Mouse (Mus musculus) Patski (cell line): ENCODE measurements around the gene Gps1. TPM values are rescaled to one million over a fixed set of nuclear protein-coding genes. Genes with fewer than 3 reads are reported as not detected.
"Not testable (repeated sequence)": the region's sequence is repeated elsewhere in the genome, so short reads cannot be mapped to it uniquely, and the experiment has no call there.

Experiments
- ATAC-seq: fragments of 100-300 bp; one replicate; pipeline ENCODE4 v1.8.0; 2021
- CTCF ChIA-PET: fragments of 350-600 bp; sonication (Branson Sonifier 250); formaldehyde crosslinking; loops from one replicate; lab custom pipeline; 2022; ENCODE audit warnings: inconsistent platforms; lab: Charles Lee
- POLR2A ChIA-PET: fragments of 350-600 bp; sonication (Branson Sonifier 250); formaldehyde crosslinking; loops from one replicate; lab custom pipeline; 2022; ENCODE audit warnings: antibody characterized with exemption, inconsistent platforms; lab: Charles Lee
- DNase-seq: peaks from one replicate; pipeline ENCODE4 v3.0.0-alpha.2; 2011; ENCODE audit warnings: low read depth, low spot score
- H3K27me3 ChIP-seq: fragments of 371-371 bp; one replicate; pipeline ENCODE4 v1.5.1; 2021
- CTCF ChIP-seq: fragments of 100-300 bp; IDR thresholded peaks from one replicate; pipeline ENCODE4 v1.5.1; 2021
- in situ Hi-C: fragments of 300-500 bp; cut with MboI; formaldehyde crosslinking; loops from 3 replicates; pipeline ENCODE4 v1.11.1; 2018; ENCODE audit warnings: low pct_unique_long_range_greater_than_20kb, mixed read lengths
- polyA plus RNA-seq: library from polyadenylated mRNA; unstranded; gene quantifications from one replicate; pipeline ENCODE4 v1.2.3, GENCODE M21; 2021

The Gps1 gene
- polyA plus RNA-seq: 138 TPM

DNA sequence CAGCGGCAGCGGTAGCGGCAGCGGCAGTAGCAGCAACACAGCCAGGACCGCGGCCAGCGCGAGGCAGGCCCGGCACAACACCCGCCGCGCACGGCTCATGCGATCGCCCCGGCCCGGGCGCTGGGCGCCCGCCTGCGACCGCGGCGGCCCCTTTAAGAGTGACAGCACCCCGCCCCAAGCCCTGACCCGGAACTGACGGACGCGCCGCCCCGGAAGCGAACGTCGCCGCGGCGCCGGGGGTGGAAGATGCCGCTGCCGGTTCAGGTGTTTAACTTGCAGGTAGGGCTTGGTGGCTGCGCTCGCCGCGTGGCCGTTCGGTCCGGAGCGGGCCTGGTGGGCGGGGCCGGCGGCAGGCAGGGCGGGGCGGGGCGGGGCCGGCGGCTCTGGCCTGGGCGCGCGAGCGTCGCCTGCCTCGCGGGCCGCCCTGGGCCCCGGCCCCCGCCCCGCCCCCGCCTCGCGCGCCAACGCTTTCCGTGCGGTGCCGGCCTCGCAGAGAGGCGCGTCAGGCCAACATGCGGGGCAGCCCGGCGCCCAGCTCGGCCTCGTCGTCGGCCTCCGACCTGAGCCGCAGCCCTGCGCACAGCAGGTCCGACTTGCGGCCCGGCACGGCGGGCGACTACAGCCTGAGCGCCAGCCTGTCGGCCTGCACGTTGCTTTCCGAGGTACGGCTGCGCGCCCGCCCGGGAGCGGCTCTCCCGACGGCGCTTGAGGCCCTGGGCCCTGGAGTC, at the start of gene Gps1, which contains the start of gene Rfng:
TSS of gene Gps1 (plus strand) at position 209 of the 728 bp plus-strand sequence.
TSS of gene Rfng (minus strand) at position 144 of the 728 bp plus-strand sequence.
- H3K27me3 ChIP-seq: no peaks in the 10 kb centered on the region
- CTCF ChIA-PET: interaction anchor here (2.6 kb wide), 1 partner anchor 15 kb away, joined by 9 read pairs; no protein-coding TSS in a partner anchor
- no peak for TF ChIP-seq CTCF
- DNase-seq (no peak), ATAC-seq (peak; percentile 55)
- POLR2A ChIA-PET: no interaction called here
- in situ Hi-C loops: no loop called here

DNA sequence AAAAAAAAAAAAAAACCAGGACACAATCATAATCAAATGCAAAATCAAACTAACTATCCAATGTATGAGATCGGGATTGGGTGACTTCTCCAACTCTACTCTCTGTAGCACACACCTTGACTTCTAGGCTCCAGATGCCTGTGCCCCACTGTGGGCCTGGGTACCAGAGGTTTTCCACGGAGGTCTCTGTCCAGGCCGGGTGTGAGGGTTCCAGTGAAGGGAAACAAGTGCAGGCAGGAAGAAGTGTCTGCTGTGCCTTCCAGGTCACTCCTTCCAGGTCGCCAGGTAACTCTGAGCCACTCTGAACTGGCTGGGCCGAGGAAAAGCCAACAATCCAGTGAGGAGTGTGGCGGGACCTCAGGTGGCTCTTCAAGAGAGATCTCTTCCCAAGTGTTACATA, 47.6 kb upstream of the Gps1 start:
- H3K27me3 ChIP-seq: no peaks in the 10 kb centered on the region
- POLR2A ChIA-PET: no interaction called here
- TF ChIP-seq CTCF: no peak
- CTCF ChIA-PET: no interaction called here
- no peak for DNase-seq
- in situ Hi-C loops: no loop called here
- no peak for ATAC-seq

DNA sequence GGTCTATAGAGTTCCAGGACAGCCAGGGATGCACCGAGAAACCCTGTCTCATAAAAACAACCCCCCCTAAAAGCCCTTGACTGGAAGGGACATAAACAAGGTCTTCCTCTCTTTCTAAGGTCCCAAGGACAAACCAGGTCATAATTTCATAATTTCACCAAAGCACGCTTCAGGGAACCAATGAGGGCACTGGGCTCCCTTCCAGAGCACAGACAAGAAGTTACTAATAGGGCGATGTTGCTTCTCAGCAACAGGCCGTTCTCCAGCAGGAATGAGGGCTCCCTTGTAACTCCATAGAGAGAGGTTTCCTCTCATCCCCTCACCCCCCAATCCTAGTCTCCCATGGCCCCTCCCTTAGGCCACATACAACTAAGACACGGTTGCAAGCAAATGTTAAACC, 43.1 kb upstream of the Gps1 start:
- ChIA-PET POLR2A (no interaction called here), CTCF (interaction anchor here (1.3 kb wide), 1 partner anchor 9 kb away, joined by 3 read pairs; no protein-coding TSS in a partner anchor)
- in situ Hi-C loops: no loop called here
- no peaks in the 10 kb centered on the region for H3K27me3 ChIP-seq
- DNase-seq (no peak), ATAC-seq (no peak)
- no peak for TF ChIP-seq CTCF

DNA sequence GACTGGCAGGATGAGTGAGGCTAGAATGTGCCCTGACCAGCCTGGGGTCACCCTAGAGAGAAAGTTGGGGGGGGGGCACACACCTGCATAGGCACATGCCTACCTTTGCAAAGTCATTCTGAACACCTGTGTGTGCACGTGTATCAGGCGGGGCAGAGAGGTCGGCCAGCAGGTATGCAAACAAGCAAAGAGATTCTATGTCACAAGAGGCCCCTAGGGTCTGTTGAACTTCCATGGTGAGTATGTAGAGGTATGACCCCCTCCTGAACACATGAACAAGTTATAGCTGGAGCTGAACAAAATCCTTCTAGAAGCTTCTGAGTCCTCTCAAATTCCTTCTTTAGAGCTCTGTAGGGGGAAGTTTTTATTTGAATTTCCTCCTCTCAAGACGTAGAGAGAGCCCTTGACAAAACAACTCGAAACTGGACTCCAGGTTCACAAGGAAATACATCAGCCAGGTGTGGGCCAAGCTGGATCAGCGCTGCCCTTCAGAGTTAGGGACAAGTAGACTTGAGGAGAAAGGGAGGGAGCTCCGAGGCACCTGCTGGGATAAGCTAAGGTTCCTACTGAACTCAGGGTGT, 39.9 kb upstream of the Gps1 start:
- CTCF ChIA-PET: interaction anchor here (1.5 kb wide), 1 partner anchor 9 kb away, joined by 3 read pairs; no protein-coding TSS in a partner anchor
- DNase-seq: no peak
- POLR2A ChIA-PET: no interaction called here
- in situ Hi-C loops: no loop called here
- TF ChIP-seq CTCF: no peak
- H3K27me3 ChIP-seq: no peaks in the 10 kb centered on the region
- ATAC-seq: no peak

DNA sequence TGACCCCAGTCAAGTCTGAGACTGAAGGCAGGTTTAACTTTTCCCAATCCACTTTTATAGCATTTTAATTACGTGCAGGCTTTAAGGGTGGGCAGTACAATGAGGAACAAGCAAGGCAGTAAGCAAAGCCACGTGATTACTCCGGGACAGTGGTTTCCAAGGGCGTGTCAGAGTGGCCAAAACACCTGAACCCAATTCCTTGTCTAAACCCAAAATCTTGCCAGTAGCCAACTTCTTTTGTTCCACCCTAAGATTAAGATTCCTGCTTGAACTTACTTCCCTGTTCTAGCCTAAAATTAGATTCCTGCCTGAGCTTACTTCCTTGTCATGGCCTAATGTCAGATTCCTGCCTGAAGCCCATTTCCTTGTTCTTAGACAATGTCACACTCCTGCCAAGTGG, 36.1 kb upstream of the Gps1 start:
- in situ Hi-C loops: no loop called here

DNA sequence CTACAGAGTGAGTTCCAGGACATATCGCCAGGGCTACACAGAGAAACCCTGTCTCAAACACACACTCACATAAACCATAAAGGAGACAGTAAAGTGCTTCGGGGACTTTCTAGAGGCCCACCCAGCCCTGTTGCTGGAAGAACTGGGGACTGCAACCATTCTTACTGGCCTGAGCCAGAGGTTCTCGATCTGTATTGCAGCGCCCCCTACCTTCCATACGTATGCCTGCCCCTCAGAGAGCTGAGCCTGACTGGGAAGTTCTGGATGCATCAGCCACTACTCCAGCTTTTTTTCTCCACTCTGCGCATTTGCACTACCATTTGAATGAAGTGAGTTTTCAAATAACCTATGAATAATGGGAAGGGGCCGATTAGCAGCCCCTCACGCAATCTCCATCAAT, 34.6 kb upstream of the Gps1 start:
- TF ChIP-seq CTCF: peak; percentile 65
- ChIA-PET CTCF (interaction anchor here (1.2 to 3.5 kb wide), 2 partner anchors 8 to 27 kb away, joined by 3 to 10 read pairs; no protein-coding TSS in a partner anchor), POLR2A (no interaction called here)
- ATAC-seq (no peak), DNase-seq (no peak)
- in situ Hi-C loops: no loop called here
- no peaks in the 10 kb centered on the region for H3K27me3 ChIP-seq

More for the DNA sequence above, 36.1 kb upstream of the Gps1 start:
- POLR2A ChIA-PET: no interaction called here
- ATAC-seq: no peak
- no peaks in the 10 kb centered on the region for H3K27me3 ChIP-seq
- TF ChIP-seq CTCF: no peak
- CTCF ChIA-PET: no interaction called here
- DNase-seq: no peak

DNA sequence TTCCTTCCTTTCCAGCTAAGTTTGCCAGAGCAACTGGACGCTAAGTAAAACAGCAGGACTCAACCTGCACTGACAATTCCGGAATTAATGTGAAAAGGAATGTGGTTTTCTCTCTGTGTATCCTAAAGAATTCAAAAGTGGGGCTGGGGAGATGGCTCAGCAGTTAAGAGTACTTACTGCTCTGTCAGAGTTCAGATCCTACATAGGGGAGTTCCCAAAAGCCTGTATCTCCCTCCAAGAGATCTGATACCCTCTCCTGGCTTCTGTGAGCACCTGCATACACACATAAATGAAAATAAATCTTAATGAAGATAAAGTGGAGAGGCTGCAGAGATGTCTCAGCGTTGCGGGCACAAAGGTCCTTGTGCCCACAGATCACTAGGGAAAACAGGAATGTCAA, 32.5 kb upstream of the Gps1 start:
- TF ChIP-seq CTCF: no peak
- in situ Hi-C loops: no loop called here
- H3K27me3 ChIP-seq: no peaks in the 10 kb centered on the region
- POLR2A ChIA-PET: no interaction called here
- ATAC-seq (no peak), DNase-seq (no peak)
- CTCF ChIA-PET: interaction anchor here (3.5 kb wide), 1 partner anchor 25 kb away, joined by 10 read pairs; no protein-coding TSS in a partner anchor

DNA sequence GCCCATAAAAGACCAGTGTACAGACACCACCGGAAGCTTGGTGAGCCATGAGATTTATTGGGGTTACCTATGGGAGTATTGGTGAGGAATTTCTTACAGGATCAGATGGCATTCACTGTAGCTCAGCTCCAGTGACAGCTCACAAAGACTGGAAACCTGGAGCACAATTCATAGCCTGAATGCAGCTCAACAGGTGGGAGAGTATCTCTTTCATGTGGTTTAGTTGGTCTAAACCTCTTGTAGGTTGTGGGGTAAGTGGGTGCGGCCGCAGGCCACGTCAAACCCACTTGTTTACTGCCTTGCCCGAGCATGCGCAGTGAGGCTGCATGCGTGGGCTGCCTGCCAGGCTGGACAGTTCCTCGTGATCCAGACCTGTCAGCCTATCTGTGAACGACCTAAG, 23.8 kb upstream of the Gps1 start:
- in situ Hi-C loops: no loop called here
- DNase-seq: no peak
- CTCF ChIA-PET: interaction anchor here (1.1 to 2.9 kb wide), 2 partner anchors 15 to 16 kb away, joined by 3 to 10 read pairs; no protein-coding TSS in a partner anchor
- no peaks in the 10 kb centered on the region for H3K27me3 ChIP-seq
- no peak for ATAC-seq
- TF ChIP-seq CTCF: no peak
- POLR2A ChIA-PET: no interaction called here

DNA sequence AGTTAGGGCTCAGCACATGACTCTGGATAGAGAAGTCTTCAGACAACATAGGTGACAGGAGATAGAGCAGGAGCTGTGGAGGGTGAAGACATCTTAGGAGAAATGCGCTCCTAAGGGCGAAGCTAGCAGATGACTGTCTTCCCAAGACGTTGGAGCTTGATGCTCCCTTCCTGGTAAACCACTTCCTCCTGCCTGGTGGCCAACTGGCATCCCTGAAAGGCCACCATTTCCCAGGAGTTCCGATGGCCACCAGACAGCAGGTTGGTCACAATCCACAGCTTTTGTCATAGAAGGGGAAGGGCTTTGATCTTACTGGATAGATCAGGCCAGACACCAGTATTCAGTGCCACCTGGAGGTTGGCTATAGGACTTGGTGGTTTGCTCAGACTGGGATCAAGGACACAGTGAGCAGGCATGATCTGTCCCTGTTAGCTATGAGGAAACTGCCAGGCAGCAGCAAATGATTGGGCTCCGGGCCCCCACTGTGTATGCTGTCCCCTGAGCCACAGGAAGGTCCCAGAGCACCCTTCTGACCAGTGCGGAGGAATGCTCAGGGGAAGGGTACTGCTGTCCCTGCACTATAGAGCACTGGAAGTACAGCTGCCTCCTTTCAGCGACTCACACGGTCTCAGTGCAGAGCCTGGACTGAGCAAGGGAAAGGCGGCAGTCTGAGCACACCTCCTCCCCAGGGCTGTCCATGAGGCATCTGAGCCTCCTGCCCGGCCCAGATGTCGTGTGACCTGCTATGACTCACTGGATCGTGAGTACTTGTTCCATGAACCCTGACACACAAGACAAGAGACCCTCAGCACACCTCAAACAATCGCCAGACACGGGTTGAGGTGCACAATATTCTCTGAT, 22.0 kb upstream of the Gps1 start:
- POLR2A ChIA-PET: no interaction called here
- DNase-seq: no peak
- ATAC-seq: peak; percentile 35
- H3K27me3 ChIP-seq: no peaks in the 10 kb centered on the region
- CTCF ChIA-PET: interaction anchor here (1.2 kb wide), 1 partner anchor 14 kb away, joined by 5 read pairs; no protein-coding TSS in a partner anchor
- TF ChIP-seq CTCF: no peak
- in situ Hi-C loops: no loop called here

DNA sequence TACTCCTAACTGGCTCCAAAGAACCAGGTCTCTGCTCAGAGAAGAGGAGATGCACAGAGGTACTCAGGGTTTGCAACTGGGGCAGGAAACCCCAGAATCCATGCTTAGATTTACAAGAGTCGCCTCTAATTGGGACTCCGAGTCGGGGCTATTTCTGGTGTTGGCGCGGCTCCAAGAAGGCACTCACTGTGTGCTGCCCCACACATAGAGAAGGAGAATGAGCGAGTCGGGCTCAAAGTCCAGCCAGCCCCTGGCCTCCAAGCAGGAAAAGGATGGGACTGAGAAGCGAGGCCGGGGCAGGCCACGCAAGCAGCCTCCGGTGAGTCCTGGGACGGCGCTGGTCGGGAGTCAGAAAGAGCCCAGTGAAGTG, 21.4 kb upstream of the Gps1 start, which contains the start of gene Hmga1b:
TSS of gene Hmga1b (plus strand) at position 123 of the 370 bp plus-strand sequence.
- H3K27me3 ChIP-seq, DNase-seq, in situ Hi-C loops, ATAC-seq, CTCF ChIA-PET, POLR2A ChIA-PET: not testable (repeated sequence)

DNA sequence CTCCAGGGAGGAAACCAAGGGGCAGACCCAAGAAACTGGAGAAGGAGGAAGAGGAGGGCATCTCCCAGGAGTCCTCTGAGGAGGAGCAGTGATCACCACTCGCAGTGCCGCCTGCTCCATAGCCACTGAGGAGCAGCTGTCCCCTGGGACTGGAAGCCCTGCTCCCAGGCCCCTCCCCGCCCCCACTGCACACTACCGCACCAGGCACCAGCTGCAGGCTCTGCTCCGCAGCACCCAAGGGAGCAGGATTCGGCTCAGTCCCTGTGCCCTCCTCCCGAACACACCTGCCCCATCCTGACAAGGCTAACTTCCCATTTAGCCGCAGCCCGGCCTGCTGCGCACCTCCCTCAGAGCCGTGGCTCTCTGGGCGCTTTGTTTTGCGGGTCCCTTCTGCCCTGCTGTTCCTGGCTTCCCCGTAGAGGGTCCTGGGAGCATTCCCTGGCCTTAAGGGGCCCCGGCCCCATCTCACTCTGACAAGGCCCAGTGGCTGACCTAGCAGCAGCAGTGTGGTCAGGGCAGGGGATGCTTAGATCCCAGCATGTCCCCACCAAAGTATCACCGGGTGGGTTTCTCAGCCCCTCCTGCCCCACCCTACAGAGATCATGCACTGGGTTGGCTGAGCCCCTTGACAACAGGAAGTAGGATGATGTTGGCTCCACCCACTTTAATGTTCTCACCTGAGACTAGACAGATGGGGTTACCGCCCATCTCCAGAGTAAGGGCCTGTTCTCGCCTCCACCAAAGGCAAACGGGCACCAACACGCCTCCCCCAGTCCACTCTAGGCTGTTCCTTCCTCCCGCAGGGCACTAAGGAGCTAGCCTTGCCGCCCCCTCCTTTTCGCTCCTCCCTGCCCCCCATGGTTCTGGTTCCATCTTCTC, 20.7 kb upstream of the Gps1 start:
- CTCF ChIA-PET, H3K27me3 ChIP-seq, in situ Hi-C loops, POLR2A ChIA-PET, DNase-seq: not testable (repeated sequence)
- peak; percentile 26 for ATAC-seq

DNA sequence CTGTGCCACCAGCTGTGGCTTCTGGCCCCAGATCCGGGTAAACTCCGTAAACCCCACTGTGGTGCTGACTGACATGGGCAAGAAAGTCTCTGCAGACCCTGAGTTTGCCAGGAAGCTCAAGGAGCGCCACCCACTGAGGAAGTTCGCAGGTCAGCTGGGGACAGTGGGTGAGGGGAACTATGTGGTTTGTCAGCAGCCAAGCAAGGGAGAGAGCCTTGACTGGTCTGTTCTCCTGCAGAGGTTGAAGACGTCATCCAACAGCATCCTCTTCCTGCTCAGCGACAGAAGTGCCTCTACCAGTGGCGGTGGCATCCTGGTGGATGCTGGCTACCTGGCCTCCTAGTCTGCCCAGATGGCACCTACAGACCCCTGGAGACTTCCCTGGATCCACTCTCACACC, 17.0 kb upstream of the Gps1 start:
- H3K27me3 ChIP-seq, ATAC-seq, DNase-seq, POLR2A ChIA-PET: not testable (repeated sequence)
- in situ Hi-C loops: loop anchor here (5.0 kb wide), 1 partner anchor 115 kb away; no protein-coding TSS in a partner anchor
- CTCF ChIA-PET: interaction anchor here (1.4 kb wide), 1 partner anchor 9 kb away, joined by 3 read pairs; no protein-coding TSS in a partner anchor
